Mouse (Mus musculus): ENCODE data around the gene Ccdc85b. TPM values are rescaled to one million over a fixed set of nuclear protein-coding genes. Genes with fewer than 3 reads are reported as not detected.
"Not testable (repeated sequence)": the region's sequence is repeated elsewhere in the genome, so short reads cannot be mapped to it uniquely, and the experiment has no call there.

Gene Ccdc85b
- 8.0 and 11.0 TPM in 2 replicates for polyA plus RNA-seq (2014; fragmentation: Nextera tagmentation; extraction: Ambion mirVana)

- H3K4me1 ChIP-seq (ENCODE audit: control insufficient read depth, insufficient read depth, low read length) = peaks cover 32% of the 10 kb centered on the region
- no peaks in the 10 kb centered on the region for H3K36me3 ChIP-seq (ENCODE audit: control insufficient read depth, insufficient read depth, low read length)
Measured at GRCm38 (mm10) chr19:5457746-5458442, at the start of gene Ccdc85b. Gene Ccdc85b (minus strand): TSS chr19:5457894.

GRCm38 (mm10) chr19:5503687-5504086 lies 46.0 kb upstream of the Ccdc85b start, which contains the start of gene 1700020D05Rik:
Gene 1700020D05Rik (minus strand): TSS chr19:5503787.
- Histone ChIP-seq H3K36me3 (ENCODE audit: control insufficient read depth, insufficient read depth, low read length) (peaks cover 3% of the 10 kb centered on the region; the same call in 1 of the 2 replicates), H3K9ac (replicated peaks; ENCODE audit: low read depth, low read length) (no peak within 1 kb of the TSS), H3K4me3 (ENCODE audit: low read depth, low read length) (no peak within 1 kb of the TSS), H3K4me2 (ENCODE audit: low read depth, low read length) (no peak within 1 kb of the TSS), H3K27me3 (ENCODE audit: control insufficient read depth, insufficient read depth, low read length) (no peaks in the 10 kb centered on the region), H3K9me3 (ENCODE audit: control insufficient read depth, low read length) (no peaks in the 10 kb centered on the region), H3K4me1 (ENCODE audit: control insufficient read depth, insufficient read depth, low read length) (no peaks in the 10 kb centered on the region), H3K27ac (ENCODE audit: low read depth, low read length) (no peak within 1 kb of the TSS)
- no peak for ATAC-seq (ENCODE audit: low read depth)
- WGBS = 50% methylated on average over 16 of the region's 17 CpGs

More at GRCm38 (mm10) chr19:5457746-5458442, at the start of gene Ccdc85b:
- peak; percentile 10; the same call in 1 of the 2 replicates for ATAC-seq (ENCODE audit: low read depth)
- Histone ChIP-seq H3K9me3 (ENCODE audit: control insufficient read depth, low read length) (no peaks in the 10 kb centered on the region), H3K9ac (replicated peaks; ENCODE audit: low read depth, low read length) (peak within 1 kb of the TSS; percentile 90), H3K27me3 (ENCODE audit: control insufficient read depth, insufficient read depth, low read length) (no peaks in the 10 kb centered on the region; the same call in 1 of the 2 replicates), H3K4me3 (ENCODE audit: low read depth, low read length) (peak within 1 kb of the TSS; percentile 84), H3K4me2 (ENCODE audit: low read depth, low read length) (peak within 1 kb of the TSS; percentile 97), H3K27ac (ENCODE audit: low read depth, low read length) (peak within 1 kb of the TSS; percentile 91)
- 13% methylated on average over 14 of the region's 14 CpGs for WGBS

- 94% methylated on average over 2 of the region's 2 CpGs for WGBS
- no peak overlapping the region for H3K27ac ChIP-seq (ENCODE audit: low read depth, low read length)
- peaks cover 26% of the 10 kb centered on the region for H3K36me3 ChIP-seq (ENCODE audit: control insufficient read depth, insufficient read depth, low read length)
- no peaks in the 10 kb centered on the region for H3K4me1 ChIP-seq (ENCODE audit: control insufficient read depth, insufficient read depth, low read length)
- H3K4me3 ChIP-seq (ENCODE audit: low read depth, low read length) = no peak overlapping the region
- H3K4me2 ChIP-seq (ENCODE audit: low read depth, low read length) = no peak overlapping the region
- no peak overlapping the region for H3K9ac ChIP-seq (replicated peaks; ENCODE audit: low read depth, low read length)
- ATAC-seq (ENCODE audit: low read depth) = no peak
- H3K9me3 ChIP-seq (ENCODE audit: control insufficient read depth, low read length) = no peaks in the 10 kb centered on the region
- H3K27me3 ChIP-seq (ENCODE audit: control insufficient read depth, insufficient read depth, low read length) = no peaks in the 10 kb centered on the region
Measured at GRCm38 (mm10) chr19:5500330-5500875, 42.7 kb upstream of the Ccdc85b start.

- Histone ChIP-seq H3K4me1 (ENCODE audit: control insufficient read depth, insufficient read depth, low read length) (peaks cover 15% of the 10 kb centered on the region; the same call in 1 of the 2 replicates), H3K4me3 (ENCODE audit: low read depth, low read length) (no peak overlapping the region), H3K27me3 (ENCODE audit: control insufficient read depth, insufficient read depth, low read length) (no peaks in the 10 kb centered on the region), H3K36me3 (ENCODE audit: control insufficient read depth, insufficient read depth, low read length) (peaks cover 54% of the 10 kb centered on the region), H3K4me2 (ENCODE audit: low read depth, low read length) (no peak overlapping the region), H3K9me3 (ENCODE audit: control insufficient read depth, low read length) (no peaks in the 10 kb centered on the region), H3K9ac (replicated peaks; ENCODE audit: low read depth, low read length) (no peak overlapping the region), H3K27ac (ENCODE audit: low read depth, low read length) (no peak overlapping the region)
- ATAC-seq (ENCODE audit: low read depth) = no peak
- 89% methylated on average over 16 of the region's 16 CpGs for WGBS
Measured at GRCm38 (mm10) chr19:5496052-5496370, 38.3 kb upstream of the Ccdc85b start.

GRCm38 (mm10) chr19:5495353-5496051 lies 37.8 kb upstream of the Ccdc85b start:
- ATAC-seq (ENCODE audit: low read depth) = no peak
- Histone ChIP-seq H3K4me3 (ENCODE audit: low read depth, low read length) (no peak overlapping the region), H3K36me3 (ENCODE audit: control insufficient read depth, insufficient read depth, low read length) (peaks cover 54% of the 10 kb centered on the region), H3K9ac (replicated peaks; ENCODE audit: low read depth, low read length) (no peak overlapping the region), H3K4me1 (ENCODE audit: control insufficient read depth, insufficient read depth, low read length) (peaks cover 15% of the 10 kb centered on the region; the same call in 1 of the 2 replicates), H3K27me3 (ENCODE audit: control insufficient read depth, insufficient read depth, low read length) (no peaks in the 10 kb centered on the region), H3K27ac (ENCODE audit: low read depth, low read length) (no peak overlapping the region), H3K9me3 (ENCODE audit: control insufficient read depth, low read length) (no peaks in the 10 kb centered on the region), H3K4me2 (ENCODE audit: low read depth, low read length) (no peak overlapping the region)
- 86% methylated on average over 12 of the region's 12 CpGs for WGBS

- no peak overlapping the region for H3K4me2 ChIP-seq (ENCODE audit: low read depth, low read length)
- no peaks in the 10 kb centered on the region for H3K9me3 ChIP-seq (ENCODE audit: control insufficient read depth, low read length)
- peaks cover 54% of the 10 kb centered on the region for H3K36me3 ChIP-seq (ENCODE audit: control insufficient read depth, insufficient read depth, low read length)
- 91% methylated on average over 3 of the region's 3 CpGs for WGBS
- no peaks in the 10 kb centered on the region for H3K27me3 ChIP-seq (ENCODE audit: control insufficient read depth, insufficient read depth, low read length)
- H3K4me3 ChIP-seq (ENCODE audit: low read depth, low read length) = no peak overlapping the region
- peaks cover 18% of the 10 kb centered on the region; the same call in 1 of the 2 replicates for H3K4me1 ChIP-seq (ENCODE audit: control insufficient read depth, insufficient read depth, low read length)
- ATAC-seq (ENCODE audit: low read depth) = no peak
- no peak overlapping the region for H3K27ac ChIP-seq (ENCODE audit: low read depth, low read length)
- no peak overlapping the region for H3K9ac ChIP-seq (replicated peaks; ENCODE audit: low read depth, low read length)
Measured at GRCm38 (mm10) chr19:5494314-5494713, 36.6 kb upstream of the Ccdc85b start.

GRCm38 (mm10) chr19:5493301-5493721 lies 35.6 kb upstream of the Ccdc85b start:
- Histone ChIP-seq H3K4me1 (ENCODE audit: control insufficient read depth, insufficient read depth, low read length) (peaks cover 20% of the 10 kb centered on the region; the same call in 1 of the 2 replicates), H3K36me3 (ENCODE audit: control insufficient read depth, insufficient read depth, low read length) (peaks cover 54% of the 10 kb centered on the region)
- H3K9me3 ChIP-seq (ENCODE audit: control insufficient read depth, low read length); H3K9ac ChIP-seq (replicated peaks; ENCODE audit: low read depth, low read length); H3K4me2 ChIP-seq (ENCODE audit: low read depth, low read length); H3K4me3 ChIP-seq (ENCODE audit: low read depth, low read length); H3K27me3 ChIP-seq (ENCODE audit: control insufficient read depth, insufficient read depth, low read length); H3K27ac ChIP-seq (ENCODE audit: low read depth, low read length); ATAC-seq (ENCODE audit: low read depth): not testable (repeated sequence)
- WGBS = 51% methylated on average over 9 of the region's 9 CpGs

- Histone ChIP-seq H3K27me3 (ENCODE audit: control insufficient read depth, insufficient read depth, low read length) (no peaks in the 10 kb centered on the region), H3K4me2 (ENCODE audit: low read depth, low read length) (no peak overlapping the region), H3K4me3 (ENCODE audit: low read depth, low read length) (no peak overlapping the region), H3K36me3 (ENCODE audit: control insufficient read depth, insufficient read depth, low read length) (peaks cover 51% of the 10 kb centered on the region), H3K27ac (ENCODE audit: low read depth, low read length) (no peak overlapping the region), H3K9ac (replicated peaks; ENCODE audit: low read depth, low read length) (no peak overlapping the region), H3K4me1 (ENCODE audit: control insufficient read depth, insufficient read depth, low read length) (peaks cover 20% of the 10 kb centered on the region; the same call in 1 of the 2 replicates), H3K9me3 (ENCODE audit: control insufficient read depth, low read length) (no peaks in the 10 kb centered on the region)
- ATAC-seq (ENCODE audit: low read depth) = no peak
- WGBS = 91% methylated on average over 4 of the region's 4 CpGs
Measured at GRCm38 (mm10) chr19:5492641-5493040, 34.9 kb upstream of the Ccdc85b start.
